Mouse (Mus musculus) neural tube, embryonic 10.5 days (tissue): ENCODE data around the gene Creb3l2.

Experiments
- DNase-seq: peaks from one replicate; pipeline ENCODE4 v3.0.0-alpha.2; 2017; ENCODE audit warnings: low spot score; ENCODE audit errors: extremely low spot score

Creb3l2 gene

GRCm38 (mm10) chr6:37441251-37442011 lies 515 bp downstream of the Creb3l2 start:
- DNase-seq, result peak; percentile 69

- peak; percentile 57 for DNase-seq
These were observed 1.3 kb downstream of the Creb3l2 start for GRCm38 (mm10) chr6:37440491-37441250.

GRCm38 (mm10) chr6:37439676-37440490 lies 2.1 kb downstream of the Creb3l2 start:
- peak; percentile 43 for DNase-seq

GRCm38 (mm10) chr6:37438510-37438909 lies 3.4 kb downstream of the Creb3l2 start:
- DNase-seq, result no peak

- no peak for DNase-seq
These were observed 4.9 kb downstream of the Creb3l2 start for GRCm38 (mm10) chr6:37437086-37437485.

- no peak for DNase-seq
These were observed 6.6 kb downstream of the Creb3l2 start for GRCm38 (mm10) chr6:37435391-37435790.

GRCm38 (mm10) chr6:37429849-37430470 lies 12.0 kb downstream of the Creb3l2 start:
- no peak for DNase-seq

- DNase-seq, result no peak
These were observed 13.0 kb downstream of the Creb3l2 start for GRCm38 (mm10) chr6:37428947-37429346.

GRCm38 (mm10) chr6:37428044-37428443 lies 13.9 kb downstream of the Creb3l2 start:
- no peak for DNase-seq

- no peak for DNase-seq
These were observed 15.3 kb downstream of the Creb3l2 start for GRCm38 (mm10) chr6:37426615-37427014.

- no peak for DNase-seq
These were observed 16.1 kb downstream of the Creb3l2 start for GRCm38 (mm10) chr6:37425833-37426232.

- no peak for DNase-seq
These were observed 16.9 kb downstream of the Creb3l2 start for GRCm38 (mm10) chr6:37425075-37425474.

- no peak for DNase-seq
These were observed 17.6 kb downstream of the Creb3l2 start for GRCm38 (mm10) chr6:37424374-37424773.

- no peak for DNase-seq
These were observed 18.6 kb downstream of the Creb3l2 start for GRCm38 (mm10) chr6:37423386-37423785.

GRCm38 (mm10) chr6:37421124-37421523 lies 20.8 kb downstream of the Creb3l2 start:
- no peak for DNase-seq

- DNase-seq, result no peak
These were observed 22.5 kb downstream of the Creb3l2 start for GRCm38 (mm10) chr6:37419445-37419941.

GRCm38 (mm10) chr6:37418931-37419330 lies 23.0 kb downstream of the Creb3l2 start:
- DNase-seq, result no peak

GRCm38 (mm10) chr6:37416743-37417142 lies 25.2 kb downstream of the Creb3l2 start:
- no peak for DNase-seq

- no peak for DNase-seq
These were observed 26.4 kb downstream of the Creb3l2 start for GRCm38 (mm10) chr6:37415505-37415904.

GRCm38 (mm10) chr6:37415034-37415433 lies 26.9 kb downstream of the Creb3l2 start:
- peak; percentile 29 for DNase-seq

GRCm38 (mm10) chr6:37414576-37414975 lies 27.4 kb downstream of the Creb3l2 start:
- no peak for DNase-seq
